Mouse (Mus musculus) cerebellum, postnatal 25 days (tissue): ENCODE data around the gene Nfkbil1.

Experiments used
- DNase-seq, 2 experiments: peaks; one replicate each; pipeline ENCODE4 v3.0.0; 2021; ENCODE audit warnings: mixed read lengths in 2 of 2

The Nfkbil1 gene

GRCm38 (mm10) chr17:35175382-35175781, 60.2 kb downstream of the Nfkbil1 start:
- no peak for DNase-seq

- no peak for DNase-seq
Observed at GRCm38 (mm10) chr17:35174201-35174977, 61.2 kb downstream of the Nfkbil1 start.

GRCm38 (mm10) chr17:35173329-35173728, 62.3 kb downstream of the Nfkbil1 start:
- DNase-seq, result no peak

- no peak for DNase-seq
Observed at GRCm38 (mm10) chr17:35172445-35173234, 63.0 kb downstream of the Nfkbil1 start.
